Mouse (Mus musculus) ovary, adult 18-20 months (tissue): Measurements from ENCODE around the gene Cd5.

Experiments used
- DNase-seq: peaks from one replicate; pipeline ENCODE4 v3.0.0; 2022; ENCODE audit warnings: low spot score, mixed read lengths

Cd5 gene

DNA sequence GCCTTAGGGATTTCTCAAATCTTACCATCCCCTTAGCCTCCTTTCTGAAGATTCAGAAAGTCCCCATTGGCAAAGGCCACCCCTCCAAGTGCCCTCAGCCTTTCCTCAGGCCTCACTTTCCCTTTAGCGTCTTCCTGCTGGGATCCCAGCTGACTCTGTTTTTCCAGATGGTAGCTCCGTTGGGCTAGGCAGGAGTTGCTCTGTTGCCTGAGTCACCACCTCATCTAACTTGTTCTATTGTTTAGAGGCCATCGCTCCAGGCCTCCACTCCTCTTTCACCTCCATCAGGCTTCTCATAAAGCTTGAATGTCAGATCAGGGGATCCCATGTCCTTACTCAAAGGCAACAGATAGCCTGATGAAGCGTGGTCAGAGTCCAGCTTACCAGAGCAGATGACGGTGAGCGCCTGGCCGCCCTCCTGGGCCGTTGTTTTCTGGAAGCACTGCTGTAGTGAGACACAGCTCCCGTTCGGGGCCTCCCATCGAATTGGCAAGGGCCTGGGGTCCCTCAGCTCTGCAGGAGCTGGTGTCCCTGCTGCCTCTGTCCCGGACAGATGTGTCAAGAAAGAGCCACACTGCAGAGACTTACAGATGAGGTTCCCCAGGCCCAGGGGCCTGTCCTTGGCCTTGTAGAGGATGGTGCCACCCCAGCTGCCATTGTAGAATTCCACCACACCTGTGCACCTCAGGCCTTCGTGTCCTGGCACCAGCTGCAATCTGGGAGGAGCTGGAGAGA is 14.0 kb downstream of the Cd5 start:
- DNase-seq = no peak

DNA sequence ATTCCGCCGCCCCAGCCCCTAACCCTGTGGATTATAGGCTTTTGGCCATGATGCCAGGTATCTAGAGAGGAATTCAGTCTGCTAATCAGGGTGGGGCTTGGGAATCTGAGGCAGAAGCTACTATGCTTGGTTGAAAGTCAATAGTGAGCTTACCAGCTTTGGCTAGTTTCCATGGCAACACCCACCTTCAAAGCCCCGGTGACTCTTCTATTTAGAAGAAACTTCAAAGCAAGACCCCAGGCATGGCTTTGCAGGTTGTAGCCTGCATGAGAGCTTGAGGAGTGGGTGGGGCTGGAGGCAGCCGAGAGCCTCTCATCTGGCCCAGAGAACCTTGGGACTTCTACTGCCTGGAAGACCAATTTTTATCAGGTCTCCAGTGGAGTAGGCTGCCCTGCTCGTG is 15.2 kb downstream of the Cd5 start:
- DNase-seq = no peak

DNA sequence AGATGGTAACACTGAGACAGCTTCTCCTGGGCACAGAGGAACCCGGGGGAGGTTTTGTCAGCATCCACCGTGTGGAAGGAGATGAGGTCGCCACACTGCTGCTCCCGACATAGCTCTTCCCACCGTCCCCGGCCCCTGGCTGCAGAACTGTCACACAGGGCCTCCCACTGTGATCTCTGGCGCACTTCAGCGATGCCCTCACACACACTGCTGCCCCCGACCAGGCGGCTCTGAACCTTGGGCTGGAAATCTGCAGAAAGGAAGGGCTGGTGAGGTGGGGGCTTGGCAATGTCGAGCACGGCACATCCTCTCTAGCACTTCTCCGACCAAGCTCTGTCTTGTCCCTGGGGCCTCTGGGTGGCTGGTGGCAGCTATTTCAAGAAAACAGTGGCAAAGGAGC is 15.7 kb downstream of the Cd5 start:
- no peak for DNase-seq

DNA sequence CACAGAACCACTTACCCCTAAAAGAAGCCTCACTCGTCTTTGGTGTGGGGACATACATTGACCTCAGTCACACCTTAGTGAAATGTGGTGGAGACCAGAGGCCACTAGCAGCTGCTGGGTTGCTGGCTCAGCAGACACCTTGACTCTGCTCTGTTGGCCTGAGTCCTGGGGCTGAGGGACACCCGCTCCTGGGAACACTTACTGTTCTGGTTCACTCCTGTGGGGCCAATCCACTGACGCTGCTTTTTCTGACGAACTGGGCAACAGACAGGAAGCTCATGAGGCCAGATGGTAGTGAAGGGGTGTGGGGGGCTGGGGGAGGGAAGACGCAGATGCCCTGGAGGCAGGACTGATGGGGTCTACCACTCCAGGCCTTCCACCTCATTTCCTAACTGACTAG is 17.7 kb downstream of the Cd5 start:
- DNase-seq = no peak

DNA sequence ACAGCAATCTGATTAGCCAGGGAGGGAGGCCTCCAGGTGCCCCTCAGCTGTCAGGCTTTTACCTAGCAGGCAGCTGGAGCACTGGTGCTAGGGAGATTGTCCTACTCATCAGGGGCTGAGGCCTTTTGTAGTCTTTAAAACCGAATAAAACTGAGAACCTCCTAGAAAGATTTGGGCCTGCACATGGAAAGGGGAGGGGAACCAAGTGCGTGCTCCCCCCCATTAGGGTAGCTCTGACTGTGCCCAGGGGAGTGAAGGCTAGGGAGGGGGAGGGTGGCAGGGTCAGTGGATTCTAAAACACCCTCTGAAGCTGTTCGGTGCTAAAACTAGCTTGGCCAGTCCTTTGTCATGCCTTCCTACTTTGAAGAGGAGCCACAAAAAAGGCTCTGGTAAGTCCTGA is 18.3 kb downstream of the Cd5 start:
- no peak for DNase-seq

DNA sequence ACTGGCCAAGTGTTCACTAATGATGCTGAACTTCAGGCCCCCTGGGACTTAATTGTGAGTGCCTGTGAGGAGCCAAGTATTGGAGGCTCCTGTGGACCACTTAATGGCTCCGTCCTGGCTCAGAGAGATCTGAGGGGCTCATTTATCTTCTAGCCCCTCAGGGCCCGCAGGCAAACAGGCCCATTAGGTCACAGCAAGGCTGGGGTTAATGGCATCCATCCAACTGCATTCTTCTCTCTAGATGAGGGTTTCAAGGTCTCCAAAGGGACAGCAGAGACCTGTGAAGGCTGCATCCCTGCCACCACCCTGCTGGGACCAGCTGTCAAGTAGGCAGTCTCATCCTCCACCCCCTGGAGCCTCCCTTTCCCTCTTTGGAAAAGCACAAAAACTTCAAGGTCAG is 19.1 kb downstream of the Cd5 start:
- no peak for DNase-seq

DNA sequence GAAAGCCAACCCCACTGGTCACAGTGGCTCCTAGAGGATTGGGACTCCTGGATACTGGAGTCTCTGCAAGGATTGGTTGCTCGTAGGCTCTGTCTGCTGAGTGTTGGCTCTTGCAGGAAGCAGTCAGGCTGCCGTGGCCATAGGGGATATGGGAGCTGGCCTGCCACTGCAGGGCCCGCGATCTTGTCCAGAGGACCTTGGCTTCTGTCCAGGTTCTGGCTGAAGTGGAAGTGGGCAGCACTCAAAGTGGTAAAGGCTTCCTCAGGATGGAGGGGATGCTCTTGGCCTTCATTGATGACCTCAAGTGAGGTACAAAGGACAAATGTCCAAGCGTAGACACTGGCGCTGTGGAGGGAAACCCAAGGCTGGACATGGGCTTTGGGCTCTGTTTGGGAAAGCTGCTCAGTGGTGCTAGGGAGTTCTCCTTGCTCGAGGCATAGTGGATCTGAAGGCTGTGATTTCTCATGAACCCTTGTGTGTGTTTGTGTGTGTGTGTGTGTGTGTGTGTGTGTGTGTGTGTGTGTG is 20.5 kb downstream of the Cd5 start:
- DNase-seq = no peak

DNA sequence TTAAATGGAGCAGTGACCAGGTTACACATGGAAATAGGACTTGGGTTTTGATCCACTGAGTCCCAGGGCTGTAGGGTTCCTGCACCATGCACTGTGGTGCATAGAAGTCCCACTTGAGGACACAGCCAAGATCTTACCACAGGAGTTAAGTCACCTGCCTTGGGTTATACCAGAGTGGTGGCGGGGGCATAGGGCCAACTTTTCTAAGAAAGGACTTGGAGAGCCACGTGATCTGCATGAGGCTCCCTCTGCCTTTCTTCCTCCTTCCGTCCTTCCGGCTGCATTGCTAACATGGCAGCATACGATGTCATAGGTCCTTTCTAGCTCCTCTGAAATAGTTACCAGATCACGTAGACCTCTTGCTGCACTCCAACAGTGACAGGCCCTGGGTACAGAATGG is 23.3 kb downstream of the Cd5 start:
- DNase-seq = no peak

DNA sequence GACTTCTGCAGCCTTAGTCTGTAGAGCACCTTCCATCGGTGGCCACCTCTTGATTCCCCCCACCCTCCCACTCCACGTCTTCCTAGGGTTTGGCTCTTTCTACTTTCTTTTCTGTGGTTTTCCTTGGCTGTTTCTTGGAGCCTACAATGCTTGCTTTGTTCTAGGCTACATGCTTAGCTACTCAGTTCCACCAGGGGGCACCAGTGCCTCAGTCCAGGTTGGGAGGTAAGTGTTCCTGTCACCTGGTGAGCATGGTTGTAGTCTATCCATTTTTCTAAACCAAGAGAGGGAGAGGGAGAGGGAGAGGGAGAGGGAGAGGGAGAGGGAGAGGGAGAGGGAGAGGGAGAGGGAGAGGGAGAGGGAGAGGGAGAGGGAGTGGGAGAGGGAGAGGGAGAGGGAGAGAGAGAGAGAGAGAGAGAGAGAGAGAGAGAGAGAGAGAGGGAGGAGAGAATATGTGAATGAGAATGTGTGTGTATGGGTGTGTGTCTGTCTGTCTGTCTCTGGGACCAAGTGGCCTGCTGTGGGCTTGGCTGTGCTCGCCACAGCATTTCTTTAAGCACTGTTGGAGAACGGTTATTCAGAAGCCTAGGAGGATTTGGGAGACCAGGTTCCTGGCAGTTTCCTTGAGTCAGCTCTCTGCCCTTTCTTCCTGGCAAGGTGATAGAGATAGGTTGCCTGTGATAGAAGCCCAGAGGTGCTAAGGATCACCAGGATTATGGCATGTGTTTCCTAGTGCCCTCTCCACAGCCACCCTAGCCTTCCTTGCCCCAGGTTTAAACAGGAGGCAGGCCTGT is 23.9 kb downstream of the Cd5 start:
- no peak for DNase-seq

DNA sequence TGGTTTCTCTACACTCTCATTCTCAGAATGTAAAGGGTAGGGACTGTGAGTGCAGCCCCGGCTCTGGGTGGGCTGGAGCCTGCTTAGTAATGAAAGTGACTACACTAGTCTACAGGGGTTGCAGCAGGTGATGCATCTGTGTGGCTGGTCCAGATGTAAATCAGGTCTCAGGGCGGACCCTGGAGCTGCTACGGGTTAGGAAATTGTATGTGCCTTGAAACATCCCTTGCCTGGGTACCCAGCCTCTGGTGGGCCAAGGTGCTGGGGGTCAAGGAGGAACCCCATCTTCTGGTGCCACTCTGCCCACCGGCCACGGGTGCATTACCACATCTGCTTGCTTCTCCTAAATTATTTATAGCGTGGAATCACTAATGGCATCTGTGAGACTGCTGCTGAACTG is 24.6 kb downstream of the Cd5 start:
- DNase-seq = no peak

DNA sequence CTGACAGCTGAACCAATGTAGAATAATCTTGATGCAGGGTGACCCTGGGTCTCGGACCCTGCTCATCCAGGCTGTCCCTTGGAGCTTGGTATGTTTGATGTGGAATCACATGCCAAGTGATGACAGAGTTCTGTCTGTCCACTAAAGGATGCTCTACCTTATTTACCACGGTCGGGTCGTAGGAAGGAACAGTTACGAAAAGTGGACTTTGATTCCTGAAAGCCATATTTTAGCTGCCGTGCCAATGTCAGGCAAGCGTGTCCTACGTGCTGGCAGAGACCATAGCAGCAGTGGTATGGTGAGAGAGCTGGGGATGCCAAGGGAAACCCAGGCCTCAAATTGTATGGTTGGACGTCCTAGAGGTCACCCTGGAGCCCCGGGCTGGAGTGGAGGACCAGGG is 25.3 kb downstream of the Cd5 start:
- DNase-seq = no peak

DNA sequence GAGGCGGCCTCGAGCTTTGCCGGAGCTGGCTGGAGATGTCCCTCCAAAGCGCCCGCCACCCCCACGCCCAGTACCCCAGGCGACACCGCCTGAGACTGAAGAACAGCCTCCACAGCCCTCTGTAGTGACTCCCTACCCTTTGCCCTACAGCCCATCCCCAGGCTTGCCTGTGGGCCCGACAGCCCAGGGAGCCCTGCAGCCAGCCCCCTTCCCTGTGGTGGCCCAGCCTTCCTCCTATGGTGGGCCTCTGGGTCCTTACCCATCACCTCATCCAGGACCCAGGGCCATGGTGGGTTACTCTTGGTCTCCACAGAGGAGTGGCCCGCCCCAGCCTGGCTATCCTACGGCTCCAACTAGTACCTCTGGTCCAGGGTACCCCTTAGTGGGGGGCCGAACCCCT is 26.2 kb downstream of the Cd5 start:
- DNase-seq = no peak

DNA sequence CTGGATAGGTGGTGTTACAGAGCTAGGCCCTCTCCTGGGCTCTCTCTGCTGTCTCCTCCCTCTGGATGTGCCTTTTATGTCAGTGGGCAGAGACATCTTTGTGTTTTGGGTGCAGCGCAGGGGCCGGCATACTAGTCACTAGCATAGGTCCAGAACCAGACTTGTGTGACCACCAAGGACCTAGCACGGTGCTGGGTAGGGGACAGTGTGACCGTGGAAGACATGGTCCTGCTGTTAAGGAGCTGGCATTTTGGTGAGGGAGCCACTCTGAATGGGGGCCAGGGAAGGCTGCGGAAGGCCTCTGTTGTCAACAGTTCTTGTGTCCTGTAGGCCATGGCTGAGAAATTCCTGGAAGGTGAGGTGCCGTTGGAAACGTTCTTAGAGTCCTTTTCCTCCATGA is 26.6 kb downstream of the Cd5 start:
- no peak for DNase-seq

DNA sequence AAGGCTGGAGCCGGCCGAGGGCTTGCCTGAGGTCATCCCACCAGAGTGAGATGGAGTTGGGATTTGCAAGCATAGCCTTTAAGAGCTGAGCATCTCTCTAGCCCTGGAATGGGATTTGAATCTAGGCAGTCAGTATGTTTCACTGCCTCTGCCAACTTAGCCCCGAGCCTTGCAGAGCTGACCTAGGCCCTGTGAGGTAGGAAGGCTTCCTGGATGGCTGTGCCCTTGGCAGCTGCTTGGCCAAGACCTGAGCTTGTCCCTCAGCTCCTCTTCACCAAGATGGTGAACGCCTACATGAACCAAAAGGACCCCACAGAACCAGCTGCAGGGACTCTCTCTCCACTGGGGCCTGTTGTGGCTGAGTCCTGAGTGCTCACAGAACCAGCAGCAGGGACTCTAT is 28.1 kb downstream of the Cd5 start:
- no peak for DNase-seq

DNA sequence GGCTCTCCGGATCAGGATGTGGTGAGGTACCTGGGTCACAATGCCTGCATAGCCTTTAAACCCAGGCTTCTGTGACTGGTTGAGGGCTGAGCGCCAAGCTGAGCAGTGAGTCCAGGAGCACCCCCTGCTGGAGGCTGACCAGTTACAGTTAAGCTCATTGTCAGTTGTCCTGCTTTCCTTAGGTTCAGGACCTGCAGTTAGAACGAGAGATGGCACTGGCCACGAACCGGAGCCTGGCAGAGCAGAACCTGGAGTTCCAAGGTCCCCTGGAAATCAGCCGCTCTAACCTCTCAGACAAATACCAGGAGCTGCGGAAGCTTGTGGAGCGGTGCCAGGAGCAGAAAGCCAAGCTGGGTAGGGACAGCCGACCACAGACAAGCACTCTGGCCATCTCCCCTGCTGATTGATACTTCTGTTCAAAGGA is 28.7 kb downstream of the Cd5 start:
- DNase-seq = no peak

DNA sequence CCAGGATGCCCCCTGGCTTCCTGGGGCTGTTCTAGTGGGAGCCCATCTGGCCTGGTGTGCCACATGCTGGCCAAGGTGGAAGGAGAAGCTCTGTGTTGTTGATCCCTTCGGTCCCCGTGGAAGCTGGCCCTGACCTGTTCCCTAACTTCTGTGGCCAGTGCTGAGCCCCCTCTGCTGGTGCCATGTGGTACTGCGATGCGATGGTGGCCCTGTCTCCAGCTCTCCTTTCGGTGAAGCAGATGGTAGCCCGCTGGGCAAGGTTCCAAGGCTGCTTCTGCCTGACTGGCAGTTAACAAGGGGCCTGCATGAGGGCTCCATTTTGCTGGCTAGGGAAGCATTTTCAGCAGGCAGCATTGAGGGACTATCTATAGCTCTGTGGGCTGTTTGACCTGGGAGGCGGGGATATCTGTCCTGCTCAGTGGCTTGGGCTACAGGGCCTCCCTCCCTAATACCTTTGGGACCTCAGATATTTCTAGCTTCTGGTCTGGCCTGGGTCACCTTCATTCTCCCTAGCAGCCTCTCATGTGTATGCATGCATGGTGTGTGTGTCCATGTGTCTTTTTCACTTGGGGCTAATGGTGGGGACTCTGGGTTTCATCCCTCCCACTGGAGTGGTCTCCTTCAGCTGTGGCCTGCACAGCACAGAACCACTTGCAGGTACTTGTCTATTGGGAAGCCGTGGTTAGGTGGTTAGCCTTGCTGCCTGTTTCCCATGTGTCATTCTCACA is 29.3 kb downstream of the Cd5 start:
- peak; percentile 76 for DNase-seq

DNA sequence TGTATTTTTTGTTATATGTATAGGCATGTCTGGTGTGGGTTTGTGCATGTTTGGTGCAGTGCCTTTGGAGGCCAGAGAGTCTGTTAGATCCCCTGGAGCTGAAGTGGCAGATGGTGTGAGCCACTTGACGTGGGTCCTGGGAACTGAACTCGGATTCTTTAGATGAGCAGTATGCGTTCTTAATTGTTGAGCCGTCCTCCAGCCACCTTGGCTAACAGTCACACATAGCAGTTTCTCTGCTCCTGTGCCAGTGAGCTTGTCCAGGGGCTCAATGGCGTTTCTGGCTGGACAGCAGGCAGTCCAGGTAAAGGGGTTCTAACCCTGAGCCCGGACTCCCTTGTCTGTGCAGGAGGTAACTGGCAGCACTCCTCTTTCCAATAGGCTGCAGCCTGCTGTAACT is 29.9 kb downstream of the Cd5 start:
- DNase-seq = no peak

DNA sequence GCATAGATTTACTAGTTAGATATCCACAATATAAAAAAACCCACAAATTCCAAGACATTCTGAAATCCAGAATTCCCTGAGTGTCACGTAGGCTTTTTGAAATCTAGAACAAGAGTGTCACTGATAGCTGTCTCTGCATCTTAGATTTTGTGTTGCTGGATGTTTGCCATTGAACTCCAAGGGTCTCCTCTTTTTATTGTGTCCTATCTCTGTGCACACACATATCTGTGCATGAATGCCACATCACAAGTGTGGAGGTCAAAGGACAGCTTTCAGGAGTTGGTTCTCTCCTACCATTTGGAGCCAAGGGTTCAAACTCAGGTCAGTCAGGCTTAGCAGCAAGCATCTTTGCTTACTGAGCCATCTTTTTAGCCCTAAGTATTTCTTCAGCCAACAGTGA is 30.9 kb downstream of the Cd5 start:
- DNase-seq = no peak

DNA sequence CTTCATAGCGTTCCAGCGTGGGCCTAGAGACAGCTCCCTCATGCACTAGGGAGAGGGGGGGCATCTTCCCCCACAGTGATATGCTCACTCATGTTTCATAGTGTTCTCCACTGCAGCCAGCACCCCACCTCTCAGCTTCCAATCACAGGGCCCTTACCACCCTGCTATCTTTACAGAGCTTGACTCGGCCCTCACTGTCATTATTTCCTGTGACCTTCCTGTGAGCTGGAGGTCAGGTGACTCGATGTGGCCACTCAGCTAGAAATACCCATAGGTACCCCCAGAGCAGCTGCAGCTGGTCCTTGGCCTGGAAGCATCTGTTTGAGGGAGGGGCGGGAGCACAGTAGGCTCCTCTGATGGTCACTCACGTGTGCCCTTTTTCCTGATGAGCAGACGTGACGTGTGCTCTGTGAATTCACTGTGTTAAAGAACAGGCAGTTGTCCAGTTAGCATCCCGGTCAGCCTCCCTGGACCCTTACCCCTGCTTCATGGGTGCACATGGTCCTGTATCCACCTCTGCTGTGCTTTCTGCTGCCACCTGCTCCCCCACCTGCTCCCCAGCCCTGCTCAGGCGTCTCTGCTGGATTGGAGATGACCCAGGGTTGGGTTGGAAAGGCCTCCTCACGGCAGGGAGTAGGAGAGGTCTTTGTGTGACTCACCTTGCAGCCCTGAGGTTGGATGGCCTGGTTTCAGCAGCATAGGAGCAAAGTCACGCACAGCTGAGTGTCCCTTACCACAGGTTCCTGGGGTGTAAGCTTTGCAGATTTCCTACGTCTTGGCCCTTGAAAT is 31.5 kb downstream of the Cd5 start:
- DNase-seq = no peak

DNA sequence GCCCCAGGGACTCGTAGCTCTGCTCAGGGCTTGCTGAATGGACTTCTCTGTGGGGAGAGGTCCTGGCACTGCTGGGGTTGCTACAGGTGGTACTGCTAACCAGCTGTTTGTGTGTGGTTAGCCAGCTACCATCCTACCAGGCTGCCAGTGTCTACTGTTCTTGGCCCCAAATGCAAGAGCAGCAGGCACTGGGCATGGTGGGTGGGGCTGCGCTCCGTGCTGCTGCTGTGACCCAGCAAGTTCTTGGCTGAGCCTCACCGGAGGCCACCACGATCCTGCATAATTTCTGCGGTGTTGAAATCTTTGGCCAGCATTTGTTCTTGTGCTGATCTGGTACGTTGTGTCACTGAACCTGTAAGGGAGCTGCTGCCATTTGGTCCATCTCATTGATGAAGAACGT is 35.3 kb downstream of the Cd5 start:
- no peak for DNase-seq

DNA sequence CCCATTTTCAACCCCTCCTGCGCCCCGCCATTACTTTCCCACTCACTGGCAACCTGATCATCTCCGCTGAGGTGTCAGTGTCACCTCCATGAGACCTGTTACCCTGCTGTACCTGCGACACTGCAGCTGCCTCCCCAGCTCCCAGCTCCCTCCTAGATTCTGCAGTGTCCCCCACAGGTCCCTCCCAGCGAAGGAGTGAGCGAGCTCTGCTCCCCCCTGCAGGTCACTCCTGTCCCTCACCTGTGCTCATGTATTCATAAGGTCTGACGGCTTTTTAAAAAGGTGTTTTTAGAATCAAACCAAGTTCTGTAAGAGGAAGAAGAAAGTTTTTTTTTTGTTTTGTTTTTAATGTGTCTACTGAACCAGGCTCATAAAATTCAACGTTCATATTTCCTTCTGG is 36.7 kb downstream of the Cd5 start:
- DNase-seq = no peak
